Mouse (Mus musculus) spleen, adult 2 months (tissue): ENCODE measurements around the gene Col13a1. TPM values are rescaled to one million over a fixed set of nuclear protein-coding genes. Genes with fewer than 3 reads are reported as not detected.

Experiments
- DNase-seq, 2 experiments: peaks; one replicate each; pipeline versions ENCODE4 v3.0.0 to v3.0.0-alpha.2; 2012 to 2021; ENCODE audit warnings: low spot score in 2 of 2, low read depth in 1 of 2
- H3K27ac ChIP-seq: fragments of 200-500 bp; 2 replicates; pipeline ENCODE4 v1.5.1; 2012; ENCODE audit warnings: low read length, inconsistent platforms; ENCODE audit not compliant: insufficient read depth
- H3K27me3 ChIP-seq: fragments of 200-500 bp; 2 replicates; pipeline ENCODE4 v1.6.1; 2012; ENCODE audit warnings: mild to moderate bottlenecking, moderate library complexity, low read length, inconsistent platforms; ENCODE audit not compliant: control insufficient read depth, insufficient read depth
- H3K36me3 ChIP-seq: fragments of 200-500 bp; 2 replicates; pipeline ENCODE4 v1.6.1; 2012; ENCODE audit warnings: mild to moderate bottlenecking, low read length, inconsistent platforms; ENCODE audit not compliant: control insufficient read depth, insufficient read depth
- H3K4me1 ChIP-seq: fragments of 200-500 bp; 2 replicates; pipeline ENCODE4 v1.6.1; 2011; ENCODE audit warnings: inconsistent platforms; ENCODE audit not compliant: control insufficient read depth, insufficient read depth, insufficient read length
- H3K4me3 ChIP-seq: fragments of 200-500 bp; 2 replicates; pipeline ENCODE4 v1.5.1; 2011; ENCODE audit warnings: mild to moderate bottlenecking, inconsistent platforms; ENCODE audit not compliant: insufficient read depth, insufficient read length; ENCODE audit errors: extremely low read depth
- CTCF ChIP-seq: fragments of 200-500 bp; IDR thresholded peaks from 2 replicates; pipeline ENCODE4 v1.5.1; 2011; ENCODE audit warnings: mild to moderate bottlenecking, inconsistent platforms; ENCODE audit not compliant: insufficient read depth, insufficient read length, insufficient replicate concordance; ENCODE audit errors: extremely low read depth
- POLR2A ChIP-seq: fragments of 200-500 bp; IDR thresholded peaks from 2 replicates; pipeline ENCODE4 v1.6.1; 2011; ENCODE audit warnings: low read depth, low read length, inconsistent platforms
- WGBS: fragments of 180-500 bp; shearing (Covaris S2); methylation state at CpG from one replicate; pipeline ENCODE4 v1.1.7; 2018; 5-methylcytosine and 5-hydroxymethylcytosine counted together
- polyA plus RNA-seq: library from polyadenylated mRNA; depleted of rRNA; stranded (reverse); fragments of >200 nt; gene quantifications from 2 replicates; pipeline ENCODE4 v1.2.3, GENCODE M21; 2012

Col13a1 gene
- polyA plus RNA-seq, 1 experiment = 0.92 TPM

- Histone ChIP-seq H3K27me3 (no peaks in the 10 kb centered on the region), H3K27ac (no peak overlapping the region), H3K4me3 (no peak overlapping the region), H3K4me1 (no peaks in the 10 kb centered on the region), H3K36me3 (no peaks in the 10 kb centered on the region)
- DNase-seq = no peak
- WGBS = 86% methylated on average over 2 of the region's 2 CpGs
- TF ChIP-seq POLR2A (no peak), CTCF (no peak)
These were observed 34.5 kb downstream of the Col13a1 start for GRCm38 (mm10) chr10:61944386-61944785.

- no peaks in the 10 kb centered on the region for H3K27me3 ChIP-seq
- 78% methylated on average over 10 of the region's 10 CpGs for WGBS
- H3K4me1 ChIP-seq = no peaks in the 10 kb centered on the region
- DNase-seq = no peak
- no peak overlapping the region for H3K4me3 ChIP-seq
- no peak overlapping the region for H3K27ac ChIP-seq
- no peaks in the 10 kb centered on the region for H3K36me3 ChIP-seq
- no peak for TF ChIP-seq CTCF
These were observed 35.4 kb downstream of the Col13a1 start for GRCm38 (mm10) chr10:61943480-61943879.

- no peaks in the 10 kb centered on the region for H3K36me3 ChIP-seq
- no peak for TF ChIP-seq POLR2A
- no peak for TF ChIP-seq CTCF
- no peaks in the 10 kb centered on the region for H3K4me1 ChIP-seq
- H3K27ac ChIP-seq = no peak overlapping the region
- no peaks in the 10 kb centered on the region for H3K27me3 ChIP-seq
- DNase-seq = no peak
- WGBS = 73% methylated on average over 2 of the region's 2 CpGs
- no peak overlapping the region for H3K4me3 ChIP-seq
These were observed 36.2 kb downstream of the Col13a1 start for GRCm38 (mm10) chr10:61942719-61943118.

GRCm38 (mm10) chr10:61936211-61937121, 42.4 kb downstream of the Col13a1 start:
- TF ChIP-seq POLR2A (no peak), CTCF (no peak)
- no peak overlapping the region for H3K27ac ChIP-seq
- H3K4me3 ChIP-seq = no peak overlapping the region
- no peaks in the 10 kb centered on the region for H3K4me1 ChIP-seq
- H3K27me3 ChIP-seq = no peaks in the 10 kb centered on the region
- no peak for DNase-seq
- WGBS = 28% methylated on average over 28 of the region's 28 CpGs
- no peaks in the 10 kb centered on the region for H3K36me3 ChIP-seq

- Histone ChIP-seq H3K27ac (no peak overlapping the region), H3K4me3 (no peak overlapping the region), H3K4me1 (no peaks in the 10 kb centered on the region), H3K36me3 (no peaks in the 10 kb centered on the region), H3K27me3 (no peaks in the 10 kb centered on the region)
- 77% methylated on average over 6 of the region's 6 CpGs for WGBS
- DNase-seq = no peak
- no peak for TF ChIP-seq CTCF
- TF ChIP-seq POLR2A = no peak
These were observed 47.2 kb downstream of the Col13a1 start for GRCm38 (mm10) chr10:61931678-61932077.

- 76% methylated on average over 6 of the region's 6 CpGs for WGBS
- H3K4me3 ChIP-seq = no peak overlapping the region
- H3K27ac ChIP-seq = no peak overlapping the region
- H3K36me3 ChIP-seq = no peaks in the 10 kb centered on the region
- no peak for DNase-seq
- H3K27me3 ChIP-seq = no peaks in the 10 kb centered on the region
- TF ChIP-seq CTCF (no peak), POLR2A (no peak)
- no peaks in the 10 kb centered on the region for H3K4me1 ChIP-seq
These were observed 49.0 kb downstream of the Col13a1 start for GRCm38 (mm10) chr10:61929901-61930300.
